Mouse (Mus musculus) hindbrain, embryonic 10.5 days (tissue): ENCODE results near the gene Trp53tg5. TPM values are rescaled to one million over a fixed set of nuclear protein-coding genes. Genes with fewer than 3 reads are reported as not detected.

Experiments used
- DNase-seq: peaks from one replicate; pipeline ENCODE4 v3.0.0-alpha.2; 2017; ENCODE audit warnings: low spot score
- H3K27ac ChIP-seq: fragments of 300-500 bp; sonication (generic); 2 replicates; pipeline ENCODE4 v1.5.1; 2016; ENCODE audit warnings: mild to moderate bottlenecking, moderate library complexity
- H3K27me3 ChIP-seq: fragments of 300-500 bp; sonication (generic); 2 replicates; pipeline ENCODE4 v1.6.1; 2016; ENCODE audit warnings: mild to moderate bottlenecking; ENCODE audit not compliant: poor library complexity, insufficient read depth, severe bottlenecking
- H3K36me3 ChIP-seq: fragments of 300-500 bp; sonication (generic); 2 replicates; pipeline ENCODE4 v1.6.1; 2016; ENCODE audit warnings: mild to moderate bottlenecking, moderate library complexity
- H3K4me1 ChIP-seq: fragments of 300-500 bp; sonication (generic); replicated peaks from 2 replicates; pipeline ENCODE4 v1.6.1; 2016; ENCODE audit warnings: mild to moderate bottlenecking
- H3K4me3 ChIP-seq: fragments of 300-500 bp; sonication (generic); 2 replicates; pipeline ENCODE4 v1.5.1; 2016; ENCODE audit warnings: mild to moderate bottlenecking, moderate library complexity
- H3K9me3 ChIP-seq: fragments of 300-500 bp; sonication (generic); 2 replicates; pipeline ENCODE4 v1.6.1; 2016; ENCODE audit warnings: mild to moderate bottlenecking, moderate library complexity
- WGBS: fragments of 180-500 bp; shearing (Covaris S2); methylation state at CpG from one replicate; pipeline ENCODE4 v1.1.7; 2016; 5-methylcytosine and 5-hydroxymethylcytosine counted together
- polyA plus RNA-seq: library from polyadenylated mRNA; unstranded; fragments of >200 nt; fragmentation: Nextera tagmentation; extraction: Ambion mirVana; gene quantifications from 2 replicates; pipeline ENCODE4 v1.2.1, GENCODE M21; 2016

The Trp53tg5 gene
- polyA plus RNA-seq, 1 experiment from 2014 or later, result not detected

DNA sequence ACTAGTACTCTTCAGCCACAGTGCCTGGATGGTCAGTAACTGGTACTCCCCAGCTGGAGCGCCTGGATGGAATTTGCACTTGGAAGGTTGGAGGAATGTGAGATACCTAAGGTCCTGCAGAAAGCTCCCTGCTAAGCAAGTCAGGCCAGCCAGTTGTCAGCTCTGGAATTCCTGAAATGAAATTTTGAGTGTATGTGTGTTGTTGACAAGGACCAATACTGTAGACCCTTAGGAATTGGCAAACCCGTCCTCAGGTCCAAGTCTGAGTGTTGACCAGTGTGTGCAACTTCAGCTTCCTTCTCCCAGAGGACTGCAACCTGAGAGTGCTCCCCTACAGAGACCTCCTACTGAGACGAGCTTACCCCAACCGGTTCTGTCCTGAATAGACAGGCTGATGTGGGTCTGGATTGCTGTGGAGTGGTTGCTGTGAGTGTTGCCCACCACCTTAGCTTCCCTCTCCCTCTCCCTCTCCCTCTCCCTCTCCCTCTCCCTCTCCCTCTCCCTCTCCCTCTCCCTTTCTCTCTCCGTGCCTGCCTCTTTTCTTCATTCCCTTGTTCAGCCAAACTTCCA, 37.2 kb upstream of the Trp53tg5 start:
- H3K36me3 ChIP-seq, result peaks cover 20% of the 10 kb centered on the region
- H3K9me3 ChIP-seq, result no peaks in the 10 kb centered on the region
- no peaks in the 10 kb centered on the region for H3K4me1 ChIP-seq
- H3K27ac ChIP-seq, result no peak overlapping the region
- DNase-seq, result no peak
- H3K27me3 ChIP-seq, result no peaks in the 10 kb centered on the region
- H3K4me3 ChIP-seq, result no peak overlapping the region
- WGBS, result 44% methylated on average over 5 of the region's 5 CpGs

DNA sequence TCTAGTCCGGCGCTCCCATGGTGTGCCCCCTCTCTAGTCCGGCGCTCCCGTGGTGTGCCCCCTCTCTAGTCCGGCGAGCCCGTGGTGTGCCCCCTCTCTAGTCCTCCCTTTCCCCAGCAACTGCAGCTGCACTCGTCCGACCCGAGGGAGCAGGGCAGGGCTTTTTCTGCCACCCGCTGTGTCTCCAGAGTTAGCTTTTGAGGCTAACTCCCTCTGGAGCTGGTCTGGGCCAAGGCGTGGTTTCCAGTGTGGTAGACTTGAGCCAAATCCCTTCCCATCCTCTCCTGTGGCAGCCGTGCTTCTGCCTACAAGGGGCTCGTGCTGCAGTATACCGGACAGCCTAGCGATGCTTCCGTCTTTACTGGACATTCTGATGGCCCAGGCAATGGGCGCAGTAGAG, 34.3 kb upstream of the Trp53tg5 start:
- Histone ChIP-seq H3K4me3 (no peak overlapping the region), H3K4me1 (no peaks in the 10 kb centered on the region), H3K9me3 (peaks cover 14% of the 10 kb centered on the region), H3K27ac (no peak overlapping the region), H3K36me3 (peaks cover 48% of the 10 kb centered on the region), H3K27me3 (no peaks in the 10 kb centered on the region)
- 83% methylated on average over 19 of the region's 19 CpGs for WGBS
- DNase-seq, result no peak

DNA sequence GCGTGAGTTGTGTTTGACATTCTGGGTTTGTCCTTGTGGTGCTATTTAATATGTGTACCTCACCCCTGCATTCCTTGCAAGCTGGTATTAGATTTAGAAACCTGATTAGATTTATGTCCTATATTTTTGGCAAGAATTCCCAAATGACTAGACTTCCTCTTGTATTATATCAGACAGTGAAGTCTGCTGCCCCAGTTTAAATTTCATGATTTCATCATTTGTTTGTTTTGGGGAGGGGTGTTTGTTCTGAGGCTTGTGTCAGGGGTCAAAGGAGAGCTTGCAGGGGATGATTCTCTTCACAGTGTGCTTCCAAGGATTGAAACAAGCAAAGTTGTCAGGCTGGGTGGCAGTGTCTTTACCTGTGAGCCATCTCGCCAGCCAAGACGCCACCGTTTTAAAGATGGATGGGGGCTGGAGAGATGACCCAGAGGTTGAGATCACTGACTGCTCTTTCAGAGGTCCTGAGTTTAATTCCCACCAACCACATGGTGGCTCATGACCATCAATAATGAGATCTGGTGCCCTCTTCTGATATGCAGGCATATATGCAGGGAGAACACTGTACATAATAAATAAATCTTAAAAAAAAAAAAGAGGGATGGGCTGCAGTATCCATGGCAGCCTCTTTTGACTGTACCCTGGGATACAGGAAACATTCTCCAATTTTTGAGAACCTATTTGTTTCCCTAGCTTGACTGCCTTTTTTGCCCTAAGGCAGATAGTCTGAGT, 32.3 kb upstream of the Trp53tg5 start:
- H3K36me3 ChIP-seq, result peaks cover 69% of the 10 kb centered on the region

DNA sequence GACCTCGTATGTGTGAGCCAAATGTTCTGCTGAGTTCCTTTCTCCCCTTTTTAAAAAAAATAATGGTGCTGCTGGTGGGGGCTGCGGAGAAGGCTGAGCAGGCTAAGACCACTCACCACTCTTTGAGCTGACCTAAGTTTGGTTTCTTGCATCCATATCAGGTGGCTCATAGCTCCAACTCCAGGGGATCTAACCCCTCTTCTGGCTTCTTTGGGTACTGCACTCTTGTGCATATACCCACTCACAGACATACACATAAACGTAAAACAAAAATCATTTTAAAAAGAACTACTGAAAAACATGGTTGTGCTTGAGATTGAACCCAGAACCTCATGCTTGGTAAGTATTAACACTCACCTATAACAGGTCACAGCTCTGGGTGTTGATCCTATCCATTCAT, 31.4 kb upstream of the Trp53tg5 start:
- Histone ChIP-seq H3K4me3 (no peak overlapping the region), H3K4me1 (no peaks in the 10 kb centered on the region), H3K9me3 (peaks cover 14% of the 10 kb centered on the region), H3K27ac (no peak overlapping the region), H3K36me3 (peaks cover 77% of the 10 kb centered on the region), H3K27me3 (no peaks in the 10 kb centered on the region)
- DNase-seq, result no peak
- WGBS, result 93% methylated on average over 3 of the region's 3 CpGs

More for the DNA sequence above, 32.3 kb upstream of the Trp53tg5 start:
- H3K4me3 ChIP-seq, result no peak overlapping the region
- peaks cover 14% of the 10 kb centered on the region for H3K9me3 ChIP-seq
- 91% methylated on average over 4 of the region's 4 CpGs for WGBS
- DNase-seq, result no peak
- H3K4me1 ChIP-seq, result no peaks in the 10 kb centered on the region
- H3K27me3 ChIP-seq, result no peaks in the 10 kb centered on the region
- no peak overlapping the region for H3K27ac ChIP-seq

DNA sequence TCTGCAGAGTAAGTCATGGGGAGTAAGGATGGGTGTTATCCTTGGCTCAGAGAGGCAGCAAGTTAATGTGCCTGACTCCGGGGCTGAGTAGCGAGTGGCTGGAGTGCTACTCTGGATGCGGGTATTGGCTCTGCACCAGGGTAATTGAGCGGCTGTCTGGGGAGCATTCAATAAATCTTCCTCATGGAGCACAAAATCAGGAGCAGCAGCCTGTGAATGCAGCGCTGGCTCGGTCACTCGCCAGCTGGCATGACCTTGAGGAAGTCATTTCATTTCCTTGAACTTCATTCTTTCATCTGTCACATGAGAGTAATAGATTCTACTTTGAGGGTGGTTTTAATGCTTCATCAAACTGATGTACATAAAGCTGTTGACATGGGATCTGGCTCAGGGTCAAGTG, 27.0 kb upstream of the Trp53tg5 start:
- Histone ChIP-seq H3K9me3 (peaks cover 14% of the 10 kb centered on the region), H3K27ac (no peak overlapping the region), H3K4me3 (no peak overlapping the region), H3K27me3 (no peaks in the 10 kb centered on the region), H3K4me1 (peaks cover 19% of the 10 kb centered on the region), H3K36me3 (peaks cover 64% of the 10 kb centered on the region)
- WGBS, result 97% methylated on average over 7 of the region's 7 CpGs
- DNase-seq, result no peak

DNA sequence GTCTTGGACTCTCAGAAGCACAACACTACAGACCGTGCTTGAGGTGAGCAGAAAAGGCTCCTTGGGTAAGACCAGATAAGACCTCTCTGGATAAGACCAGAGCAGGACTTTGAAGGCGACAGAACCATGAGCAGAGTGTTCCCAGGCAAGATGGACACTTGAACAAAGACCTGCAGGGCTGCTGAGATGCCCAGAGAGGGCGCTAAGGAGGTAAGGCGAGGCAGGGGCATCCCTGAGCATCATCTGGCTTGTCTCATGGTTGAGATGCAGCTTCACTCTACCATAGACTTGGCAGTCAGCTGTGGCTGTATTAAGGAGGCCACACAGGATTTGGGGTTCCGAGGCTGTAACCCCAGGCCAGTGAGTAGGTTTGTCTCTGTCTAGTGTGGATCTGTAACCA, 25.8 kb upstream of the Trp53tg5 start:
- no peaks in the 10 kb centered on the region for H3K27me3 ChIP-seq
- 73% methylated on average over 5 of the region's 5 CpGs for WGBS

DNA sequence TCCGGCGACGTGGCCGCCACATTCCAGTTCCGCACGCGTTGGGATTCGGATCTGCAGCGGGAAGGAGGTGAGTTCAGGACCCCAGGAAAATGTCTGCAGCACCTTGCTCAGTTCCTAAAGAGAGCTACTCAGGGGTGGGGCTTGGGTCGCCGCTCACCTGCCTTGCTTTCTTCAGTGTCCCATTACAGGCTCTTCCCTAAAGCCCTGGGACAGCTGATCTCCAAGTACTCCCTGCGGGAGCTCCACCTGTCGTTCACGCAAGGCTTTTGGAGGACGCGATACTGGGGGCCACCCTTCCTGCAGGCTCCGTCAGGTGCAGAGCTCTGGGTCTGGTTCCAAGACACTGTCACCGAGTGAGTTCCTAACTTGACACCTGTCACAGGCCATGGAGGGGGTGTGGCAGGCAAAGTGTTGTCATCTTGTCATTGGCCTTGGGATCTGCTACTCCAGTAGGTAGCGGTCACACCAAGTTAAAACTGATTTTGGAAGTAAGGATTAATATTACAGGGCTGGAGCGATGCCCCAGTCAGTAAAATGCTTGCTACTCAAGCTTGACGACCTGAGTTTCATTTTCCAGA, 24.3 kb upstream of the Trp53tg5 start:
- WGBS, result 6% methylated on average over 21 of the region's 21 CpGs
- DNase-seq, result no peak
- H3K9me3 ChIP-seq, result no peaks in the 10 kb centered on the region
- no peaks in the 10 kb centered on the region for H3K27me3 ChIP-seq
- H3K4me3 ChIP-seq, result peak overlapping the region; percentile 90
- peaks cover 37% of the 10 kb centered on the region for H3K36me3 ChIP-seq
- peak overlapping the region; percentile 88 for H3K27ac ChIP-seq
- H3K4me1 ChIP-seq, result peaks cover 21% of the 10 kb centered on the region

More for the DNA sequence above, 25.8 kb upstream of the Trp53tg5 start:
- peaks cover 5% of the 10 kb centered on the region for H3K9me3 ChIP-seq
- H3K36me3 ChIP-seq, result peaks cover 52% of the 10 kb centered on the region
- H3K4me3 ChIP-seq, result no peak overlapping the region
- peaks cover 19% of the 10 kb centered on the region for H3K4me1 ChIP-seq
- DNase-seq, result no peak
- H3K27ac ChIP-seq, result no peak overlapping the region

DNA sequence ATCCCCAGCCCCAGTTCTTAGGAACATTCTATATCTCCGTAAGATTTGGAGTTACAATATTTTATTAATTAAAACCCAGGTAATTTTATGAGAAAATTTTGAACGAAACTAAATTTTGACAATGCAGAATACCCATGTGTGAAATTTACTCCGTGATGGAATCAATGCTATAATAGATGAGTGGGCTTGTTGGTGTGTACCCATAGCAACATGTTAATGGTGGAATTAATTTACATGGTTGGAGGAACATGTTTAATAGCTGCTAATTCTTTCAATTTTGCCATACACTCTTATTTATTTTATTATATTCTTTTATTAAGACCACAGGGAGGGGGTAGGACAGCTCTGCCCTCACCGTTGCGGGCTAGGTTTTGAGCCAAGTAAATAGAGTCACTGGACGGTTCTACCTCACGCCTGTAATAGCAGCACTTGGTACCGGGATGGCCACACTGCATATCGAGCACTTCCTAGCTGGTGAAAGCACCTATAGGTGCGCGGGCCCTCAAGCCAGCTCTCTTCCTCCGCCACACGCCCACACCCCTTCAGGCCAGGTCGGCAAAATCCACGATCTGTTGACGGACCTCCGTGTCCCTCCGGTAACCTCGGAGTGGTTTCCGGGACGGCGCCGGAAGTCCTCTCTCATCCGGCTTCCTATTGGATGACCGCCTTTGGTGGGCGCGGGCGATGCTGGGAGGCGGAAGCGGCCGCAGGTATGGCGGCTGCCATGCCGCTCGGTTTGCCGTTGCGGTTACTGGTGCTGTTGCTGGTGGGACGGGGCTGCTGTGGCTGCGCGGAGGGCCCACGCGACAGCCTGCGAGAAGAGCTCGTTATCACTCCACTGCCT, 23.5 kb upstream of the Trp53tg5 start, which contains the start of gene Pigt:
Gene Pigt (plus strand): TSS at position 674 of the 844 bp plus-strand sequence.
- peak; percentile 90 for DNase-seq
- peaks cover 30% of the 10 kb centered on the region for H3K36me3 ChIP-seq
- peaks cover 21% of the 10 kb centered on the region for H3K4me1 ChIP-seq
- peak within 1 kb of the TSS; percentile 88 for H3K27ac ChIP-seq
- 4% methylated on average over 43 of the region's 43 CpGs for WGBS
- H3K27me3 ChIP-seq, result no peaks in the 10 kb centered on the region
- peak within 1 kb of the TSS; percentile 90 for H3K4me3 ChIP-seq
- no peaks in the 10 kb centered on the region for H3K9me3 ChIP-seq

DNA sequence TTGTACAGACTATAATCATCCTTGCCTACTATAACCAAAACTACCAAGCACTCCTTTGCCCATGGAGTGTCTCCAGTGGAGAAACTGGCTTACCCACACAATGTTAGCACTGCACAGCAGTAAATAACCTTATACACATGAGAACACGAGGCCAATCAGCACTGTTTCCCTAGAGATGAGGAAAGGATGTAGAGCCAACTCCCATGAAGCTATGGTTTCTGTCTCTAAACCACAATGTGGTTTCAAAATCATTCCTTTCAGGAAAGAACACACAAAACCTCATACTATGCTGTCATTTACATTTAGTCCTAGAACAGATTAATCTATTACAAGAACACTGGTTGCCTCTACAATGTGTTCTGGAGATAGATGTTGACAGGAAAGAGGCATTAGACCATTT, 22.8 kb upstream of the Trp53tg5 start:
- Histone ChIP-seq H3K27me3 (no peaks in the 10 kb centered on the region), H3K27ac (no peak overlapping the region), H3K4me1 (peaks cover 21% of the 10 kb centered on the region), H3K4me3 (peak overlapping the region; percentile 90; the same call in 1 of the 2 replicates), H3K36me3 (peaks cover 22% of the 10 kb centered on the region), H3K9me3 (no peaks in the 10 kb centered on the region)
- 70% methylated on average over 1 of the region's 1 CpGs for WGBS
- DNase-seq, result no peak

DNA sequence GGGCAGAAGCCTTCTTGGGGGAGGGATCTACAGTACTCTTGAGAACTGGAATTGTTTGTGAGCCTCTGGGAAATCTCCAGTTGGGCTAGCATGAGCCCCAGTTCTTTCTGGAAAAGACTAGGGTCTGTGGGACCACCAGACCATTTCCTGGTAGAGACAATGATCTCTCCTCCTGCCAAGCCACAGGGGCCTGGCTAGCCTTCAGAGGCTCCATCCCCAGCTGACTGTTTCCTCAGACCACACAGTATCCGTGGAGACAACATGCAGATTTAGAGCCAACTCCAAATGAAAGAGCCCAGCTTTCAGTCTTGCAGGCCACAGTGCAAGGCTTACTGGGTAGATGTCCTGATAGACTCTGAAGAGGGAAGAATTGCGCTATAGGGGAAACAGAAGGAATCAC, 20.6 kb upstream of the Trp53tg5 start:
- Histone ChIP-seq H3K4me3 (no peak overlapping the region), H3K27me3 (peaks cover 5% of the 10 kb centered on the region), H3K27ac (no peak overlapping the region), H3K9me3 (no peaks in the 10 kb centered on the region), H3K36me3 (peaks cover 7% of the 10 kb centered on the region), H3K4me1 (peaks cover 21% of the 10 kb centered on the region)
- WGBS, result 47% methylated on average over 2 of the region's 2 CpGs
- DNase-seq, result no peak

DNA sequence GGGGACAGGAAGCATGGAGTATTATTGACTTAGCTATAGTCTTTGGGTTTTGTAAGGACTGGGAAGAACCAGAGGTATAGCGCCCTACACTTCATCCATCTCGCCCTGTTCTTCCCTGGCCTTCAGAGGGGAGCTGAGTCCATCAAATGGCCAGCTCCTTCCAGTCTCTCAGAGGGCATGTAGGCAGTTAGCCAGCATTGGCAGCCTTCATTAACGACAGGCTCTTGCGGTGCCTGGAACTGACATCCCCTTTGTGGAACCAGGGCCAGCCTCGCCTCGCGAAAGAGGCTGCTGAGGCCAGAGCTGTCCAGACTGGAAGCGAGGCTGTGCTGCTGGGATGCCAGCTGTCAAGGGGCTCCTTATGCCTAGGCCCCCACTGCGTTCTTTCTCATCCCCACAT, 14.3 kb upstream of the Trp53tg5 start:
- 60% methylated on average over 9 of the region's 9 CpGs for WGBS
- H3K4me1 ChIP-seq, result peaks cover 25% of the 10 kb centered on the region
- H3K9me3 ChIP-seq, result no peaks in the 10 kb centered on the region
- no peak overlapping the region for H3K27ac ChIP-seq
- DNase-seq, result no peak
- no peak overlapping the region for H3K4me3 ChIP-seq
- H3K27me3 ChIP-seq, result peaks cover 57% of the 10 kb centered on the region
- peaks cover 7% of the 10 kb centered on the region for H3K36me3 ChIP-seq

DNA sequence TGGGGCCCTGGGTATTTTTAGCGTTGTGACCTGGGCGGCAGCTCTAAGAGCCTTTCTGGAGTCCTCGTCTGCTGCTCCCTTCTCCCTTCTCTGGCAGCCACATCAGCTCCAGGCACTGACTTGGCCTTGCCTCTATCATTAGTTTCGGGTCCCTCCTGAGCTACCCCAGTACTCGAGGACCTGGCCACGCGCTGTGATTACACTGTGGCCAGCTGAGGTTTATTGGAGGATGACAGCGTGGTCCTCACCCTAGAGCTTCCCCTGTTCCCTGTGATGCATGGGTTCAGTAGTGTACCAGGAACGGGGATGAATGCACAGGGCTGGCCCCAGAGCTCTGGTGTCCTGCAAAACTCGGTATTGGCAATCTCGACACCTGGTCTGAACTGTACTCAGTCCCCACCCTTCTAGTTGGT, 13.6 kb upstream of the Trp53tg5 start:
- 14% methylated on average over 11 of the region's 11 CpGs for WGBS
- H3K27ac ChIP-seq, result peak overlapping the region; percentile 84

More for the DNA sequence above, 13.6 kb upstream of the Trp53tg5 start:
- H3K9me3 ChIP-seq, result no peaks in the 10 kb centered on the region
- peak overlapping the region; percentile 87 for H3K4me3 ChIP-seq
- H3K36me3 ChIP-seq, result peaks cover 7% of the 10 kb centered on the region
- DNase-seq, result no peak
- H3K4me1 ChIP-seq, result peaks cover 25% of the 10 kb centered on the region
- H3K27me3 ChIP-seq, result peaks cover 57% of the 10 kb centered on the region
